Mouse (Mus musculus): ENCODE results near the gene Ppbp. TPM values are rescaled to one million over a fixed set of nuclear protein-coding genes. Genes with fewer than 3 reads are reported as not detected.
"Not testable (repeated sequence)": the region's sequence is repeated elsewhere in the genome, so short reads cannot be mapped to it uniquely, and the experiment has no call there.

Ppbp gene
- polyA plus RNA-seq, 1 experiment = 0.10 TPM

GRCm38 (mm10) chr5:90788114-90788513 lies 19.8 kb downstream of the Ppbp start:
- H3K4me1 ChIP-seq (ENCODE audit: control insufficient read depth, insufficient read depth, low read length) = peaks cover 12% of the 10 kb centered on the region
- no peaks in the 10 kb centered on the region for H3K27me3 ChIP-seq (ENCODE audit: control insufficient read depth, insufficient read depth, low read length)
- no peak for TF ChIP-seq CTCF (IDR thresholded peaks at IDR 0.05; ENCODE audit: control insufficient read depth, insufficient read depth, insufficient replicate concordance, low read depth, low read length)
- TF ChIP-seq POLR2A (IDR thresholded peaks at IDR 0.05; ENCODE audit: control insufficient read depth, low read depth, low read length) = no peak
- no peak overlapping the region for H3K4me3 ChIP-seq (ENCODE audit: control insufficient read depth, low read depth, low read length)
- H3K36me3 ChIP-seq (ENCODE audit: control insufficient read depth, insufficient read depth, low read length) = no peaks in the 10 kb centered on the region
- no peak overlapping the region for H3K27ac ChIP-seq (ENCODE audit: control insufficient read depth, insufficient read depth, low read depth, low read length)

DNA sequence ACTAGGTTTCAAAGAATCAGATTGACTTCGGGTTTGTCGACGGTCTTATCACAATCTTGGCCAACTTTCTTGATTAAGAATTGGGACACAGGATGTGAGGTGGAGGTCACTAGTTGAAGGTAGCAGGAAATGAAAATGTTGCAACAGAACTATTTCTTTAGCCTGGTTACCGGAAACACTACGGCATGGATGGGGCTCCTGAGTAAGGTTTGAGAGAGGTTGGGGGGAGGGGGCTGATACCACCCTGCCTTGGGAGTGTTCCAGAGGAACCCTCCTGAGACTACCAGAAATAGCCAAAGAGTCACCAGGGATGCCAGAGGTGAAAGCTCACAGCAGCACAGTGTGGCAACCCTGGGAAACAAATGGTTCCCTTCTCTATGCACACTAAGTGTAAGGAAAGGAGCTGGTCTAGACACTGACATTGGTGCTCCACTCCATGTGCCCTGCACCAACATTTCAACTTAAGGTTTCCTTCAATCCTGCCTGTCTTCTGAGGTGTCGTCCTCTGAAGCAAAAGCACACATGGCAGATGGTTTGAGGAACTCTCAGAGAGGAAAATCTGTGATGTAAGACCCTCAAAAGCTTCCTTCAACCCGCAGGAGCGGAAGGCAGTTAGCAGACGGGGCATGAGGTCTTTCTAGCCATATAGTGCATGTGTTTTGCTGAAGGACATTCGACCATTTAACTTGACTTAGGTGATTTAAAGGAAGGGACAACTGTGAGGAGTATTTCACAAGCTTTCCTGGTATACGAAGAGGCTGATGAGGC lies 21.2 kb downstream of the Ppbp start:
- H3K27ac ChIP-seq (ENCODE audit: control insufficient read depth, insufficient read depth, low read depth, low read length) = no peak overlapping the region
- peaks cover 12% of the 10 kb centered on the region for H3K4me1 ChIP-seq (ENCODE audit: control insufficient read depth, insufficient read depth, low read length)
- H3K27me3 ChIP-seq (ENCODE audit: control insufficient read depth, insufficient read depth, low read length) = no peaks in the 10 kb centered on the region
- TF ChIP-seq CTCF (IDR thresholded peaks at IDR 0.05; ENCODE audit: control insufficient read depth, insufficient read depth, insufficient replicate concordance, low read depth, low read length) (no peak), POLR2A (IDR thresholded peaks at IDR 0.05; ENCODE audit: control insufficient read depth, low read depth, low read length) (no peak)
- no peaks in the 10 kb centered on the region for H3K36me3 ChIP-seq (ENCODE audit: control insufficient read depth, insufficient read depth, low read length)
- H3K4me3 ChIP-seq (ENCODE audit: control insufficient read depth, low read depth, low read length) = no peak overlapping the region

DNA sequence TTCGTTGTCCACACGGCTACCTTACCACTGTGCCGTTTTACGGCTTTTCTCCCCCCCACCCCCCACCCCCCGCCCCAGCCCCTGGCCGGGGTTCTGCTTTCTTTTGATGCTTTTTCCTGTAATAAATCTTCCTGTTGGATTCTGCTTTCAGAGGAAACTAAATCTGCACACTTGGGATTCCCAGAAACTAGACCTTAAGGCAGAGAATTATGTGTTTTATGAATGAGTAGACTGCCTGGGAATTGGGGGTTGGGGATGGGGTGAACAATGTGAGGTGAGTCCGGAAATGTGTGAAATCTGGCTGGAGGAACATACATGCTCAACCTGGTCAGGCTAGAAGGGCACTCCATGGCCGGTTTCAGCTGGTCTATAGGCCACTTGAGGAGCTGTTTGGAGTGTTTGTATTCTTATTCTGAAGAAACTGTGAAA lies 21.8 kb downstream of the Ppbp start:
- H3K4me3 ChIP-seq (ENCODE audit: control insufficient read depth, low read depth, low read length) = no peak overlapping the region
- no peak for TF ChIP-seq CTCF (IDR thresholded peaks at IDR 0.05; ENCODE audit: control insufficient read depth, insufficient read depth, insufficient replicate concordance, low read depth, low read length)
- no peak for TF ChIP-seq POLR2A (IDR thresholded peaks at IDR 0.05; ENCODE audit: control insufficient read depth, low read depth, low read length)
- H3K4me1 ChIP-seq (ENCODE audit: control insufficient read depth, insufficient read depth, low read length) = peaks cover 12% of the 10 kb centered on the region
- no peaks in the 10 kb centered on the region for H3K36me3 ChIP-seq (ENCODE audit: control insufficient read depth, insufficient read depth, low read length)
- no peaks in the 10 kb centered on the region for H3K27me3 ChIP-seq (ENCODE audit: control insufficient read depth, insufficient read depth, low read length)
- H3K27ac ChIP-seq (ENCODE audit: control insufficient read depth, insufficient read depth, low read depth, low read length) = no peak overlapping the region

GRCm38 (mm10) chr5:90794195-90794625 lies 25.9 kb downstream of the Ppbp start, which contains the start of gene Cxcl15:
Gene Cxcl15, plus strand, starts transcription at chr5:90794534.
- H3K36me3 ChIP-seq (ENCODE audit: control insufficient read depth, insufficient read depth, low read length) = no peaks in the 10 kb centered on the region
- TF ChIP-seq CTCF (IDR thresholded peaks at IDR 0.05; ENCODE audit: control insufficient read depth, insufficient read depth, insufficient replicate concordance, low read depth, low read length) = no peak
- no peak for TF ChIP-seq POLR2A (IDR thresholded peaks at IDR 0.05; ENCODE audit: control insufficient read depth, low read depth, low read length)
- H3K27ac ChIP-seq (ENCODE audit: control insufficient read depth, insufficient read depth, low read depth, low read length) = no peak within 1 kb of the TSS
- no peaks in the 10 kb centered on the region for H3K27me3 ChIP-seq (ENCODE audit: control insufficient read depth, insufficient read depth, low read length)
- peaks cover 5% of the 10 kb centered on the region for H3K4me1 ChIP-seq (ENCODE audit: control insufficient read depth, insufficient read depth, low read length)
- no peak within 1 kb of the TSS for H3K4me3 ChIP-seq (ENCODE audit: control insufficient read depth, low read depth, low read length)

- H3K27me3 ChIP-seq (ENCODE audit: control insufficient read depth, insufficient read depth, low read length); H3K4me3 ChIP-seq (ENCODE audit: control insufficient read depth, low read depth, low read length); H3K36me3 ChIP-seq (ENCODE audit: control insufficient read depth, insufficient read depth, low read length); H3K4me1 ChIP-seq (ENCODE audit: control insufficient read depth, insufficient read depth, low read length); H3K27ac ChIP-seq (ENCODE audit: control insufficient read depth, insufficient read depth, low read depth, low read length): not testable (repeated sequence)
Measured at GRCm38 (mm10) chr5:90795392-90795791, 27.1 kb downstream of the Ppbp start.

DNA sequence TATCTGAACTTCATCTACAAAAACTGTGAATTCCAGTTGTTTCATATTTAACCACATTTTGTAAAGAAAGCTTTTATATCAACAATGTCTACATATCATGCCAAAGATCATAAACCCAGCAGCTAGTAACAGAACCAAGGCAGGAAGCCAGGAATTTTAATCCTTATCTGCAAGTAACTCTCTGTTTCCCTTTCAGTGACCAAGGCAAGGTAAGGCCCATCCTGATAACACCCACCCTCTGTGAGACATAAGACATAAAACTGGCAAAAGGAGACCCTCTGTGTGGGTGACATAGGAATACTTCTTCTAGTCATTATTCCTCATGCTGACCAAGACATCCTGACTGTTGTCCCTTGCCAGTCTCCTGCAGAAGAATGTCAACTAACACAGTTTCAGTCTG lies 36.3 kb downstream of the Ppbp start:
- H3K27ac ChIP-seq (ENCODE audit: control insufficient read depth, insufficient read depth, low read depth, low read length) = no peak overlapping the region
- no peak overlapping the region for H3K4me3 ChIP-seq (ENCODE audit: control insufficient read depth, low read depth, low read length)
- H3K4me1 ChIP-seq (ENCODE audit: control insufficient read depth, insufficient read depth, low read length) = no peaks in the 10 kb centered on the region
- no peaks in the 10 kb centered on the region for H3K27me3 ChIP-seq (ENCODE audit: control insufficient read depth, insufficient read depth, low read length)
- no peak for TF ChIP-seq POLR2A (IDR thresholded peaks at IDR 0.05; ENCODE audit: control insufficient read depth, low read depth, low read length)
- no peak for TF ChIP-seq CTCF (IDR thresholded peaks at IDR 0.05; ENCODE audit: control insufficient read depth, insufficient read depth, insufficient replicate concordance, low read depth, low read length)
- H3K36me3 ChIP-seq (ENCODE audit: control insufficient read depth, insufficient read depth, low read length) = no peaks in the 10 kb centered on the region

DNA sequence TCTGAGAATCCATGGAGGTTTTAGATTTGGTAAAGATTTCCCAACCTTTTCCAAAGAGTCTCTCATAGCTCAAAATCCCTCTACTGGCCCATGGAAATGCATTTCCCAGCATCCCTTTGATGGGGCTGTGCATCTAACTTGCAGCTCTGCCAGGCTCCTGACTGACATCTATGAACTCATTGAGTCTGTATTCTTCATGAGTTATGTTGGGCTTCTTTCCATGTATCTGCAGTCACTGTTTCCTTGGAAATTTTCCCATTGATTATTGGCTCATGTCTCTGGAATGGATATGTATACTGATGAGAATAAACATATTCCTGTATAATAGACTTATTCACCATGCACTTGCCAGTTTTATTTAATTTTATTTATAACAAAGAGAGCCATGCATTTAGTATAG lies 37.7 kb downstream of the Ppbp start:
- no peaks in the 10 kb centered on the region for H3K27me3 ChIP-seq (ENCODE audit: control insufficient read depth, insufficient read depth, low read length)
- no peaks in the 10 kb centered on the region for H3K36me3 ChIP-seq (ENCODE audit: control insufficient read depth, insufficient read depth, low read length)
- no peak overlapping the region for H3K27ac ChIP-seq (ENCODE audit: control insufficient read depth, insufficient read depth, low read depth, low read length)
- no peak overlapping the region for H3K4me3 ChIP-seq (ENCODE audit: control insufficient read depth, low read depth, low read length)
- no peaks in the 10 kb centered on the region for H3K4me1 ChIP-seq (ENCODE audit: control insufficient read depth, insufficient read depth, low read length)
- TF ChIP-seq CTCF (IDR thresholded peaks at IDR 0.05; ENCODE audit: control insufficient read depth, insufficient read depth, insufficient replicate concordance, low read depth, low read length) (no peak), POLR2A (IDR thresholded peaks at IDR 0.05; ENCODE audit: control insufficient read depth, low read depth, low read length) (no peak)
